Mouse (Mus musculus) bone marrow macrophage, adult 2 months (primary cell): ENCODE measurements around the gene Mdc1.

ENCODE experiments used
- CTCF ChIP-seq: IDR thresholded peaks from 2 replicates; pipeline ENCODE4 v1.5.1; 2012; ENCODE audit warnings: low read depth, mild to moderate bottlenecking, low read length, moderate library complexity
- POLR2A ChIP-seq: IDR thresholded peaks from 2 replicates; pipeline ENCODE4 v1.6.1; 2012; ENCODE audit warnings: mild to moderate bottlenecking, low read depth, low read length, borderline replicate concordance

DNA sequence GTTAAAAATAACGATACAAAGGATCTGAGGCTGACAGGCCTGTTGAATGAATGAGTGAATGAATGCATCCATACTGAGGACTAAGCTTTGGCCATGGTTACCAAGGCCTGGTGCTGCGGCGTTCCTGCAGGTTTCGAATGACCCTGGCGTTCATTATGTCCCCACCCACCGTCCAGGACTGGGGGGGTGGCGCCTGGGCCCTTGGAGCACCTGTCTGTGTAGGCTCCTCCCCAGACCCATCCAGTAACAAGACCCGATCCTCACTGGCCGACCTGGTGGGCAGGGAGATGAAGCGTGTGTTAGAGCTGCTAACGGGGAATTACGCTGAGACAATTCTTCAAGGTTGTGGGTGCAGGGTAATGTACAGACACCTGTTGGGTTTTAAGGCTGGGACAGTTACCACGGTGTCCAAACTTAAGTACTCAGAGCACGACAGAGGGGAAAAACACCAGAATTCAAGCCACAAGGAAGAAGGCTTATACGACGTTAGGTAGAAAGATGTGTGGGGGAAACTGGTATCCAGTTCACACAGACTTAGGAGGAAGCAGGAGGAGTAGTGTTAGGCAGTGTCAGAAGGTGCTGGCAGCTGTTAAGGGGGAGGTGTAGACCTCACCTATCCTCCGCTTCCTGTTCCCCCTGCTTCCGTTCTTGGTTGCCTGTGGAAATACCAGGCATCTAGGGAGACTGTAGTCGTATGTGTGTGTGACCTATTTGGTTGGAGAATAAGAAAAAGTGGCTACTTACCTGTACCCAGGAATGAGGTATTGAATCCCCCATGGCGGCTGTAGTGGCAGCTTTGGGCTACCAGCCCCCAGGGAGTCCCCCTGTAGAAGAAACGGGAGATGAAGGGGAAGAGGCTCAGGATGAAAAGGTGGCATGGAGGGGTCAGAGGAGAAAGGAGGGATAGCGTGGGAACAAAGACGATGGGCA is 56.6 kb downstream of the Mdc1 start:
- TF ChIP-seq POLR2A = no peak
- 0 out of 2 replicates have a peak, but pooled peaks have one; percentile 14 for TF ChIP-seq CTCF
